Mouse (Mus musculus): ENCODE data around the gene St6galnac5.

Gene St6galnac5

GRCm38 (mm10) chr3:152925364-152925763 lies 56.7 kb downstream of the St6galnac5 start:
- in situ Hi-C loops (cut with MboI; ENCODE audit: low pct_unique_long_range_greater_than_20kb in 1 of 2, low sequenced_read_pairs in 2 of 2, unreplicated experiment in 1 of 2): no loop called here

DNA sequence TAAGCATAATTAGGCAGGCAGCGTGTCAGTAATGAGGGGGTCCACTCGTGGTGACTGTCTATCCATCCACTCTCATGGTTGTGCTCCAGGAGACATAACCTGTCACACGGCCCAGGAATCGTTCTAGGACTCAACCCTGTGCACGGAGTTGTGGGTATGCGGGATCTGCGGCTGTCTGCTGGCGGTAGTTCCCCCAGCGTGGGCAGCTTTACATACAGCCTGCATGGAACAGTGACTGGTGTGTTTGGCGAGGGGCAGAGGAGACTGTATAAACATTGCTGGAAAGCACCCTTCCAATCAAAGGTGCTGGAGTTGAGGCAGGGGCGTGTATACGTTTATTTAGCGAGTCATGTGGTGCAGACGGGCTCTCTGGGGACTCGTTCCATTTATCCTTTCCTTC lies 58.5 kb downstream of the St6galnac5 start:
- in situ Hi-C loops (cut with MboI; ENCODE audit: low pct_unique_long_range_greater_than_20kb in 1 of 2, low sequenced_read_pairs in 2 of 2, unreplicated experiment in 1 of 2): no loop called here

DNA sequence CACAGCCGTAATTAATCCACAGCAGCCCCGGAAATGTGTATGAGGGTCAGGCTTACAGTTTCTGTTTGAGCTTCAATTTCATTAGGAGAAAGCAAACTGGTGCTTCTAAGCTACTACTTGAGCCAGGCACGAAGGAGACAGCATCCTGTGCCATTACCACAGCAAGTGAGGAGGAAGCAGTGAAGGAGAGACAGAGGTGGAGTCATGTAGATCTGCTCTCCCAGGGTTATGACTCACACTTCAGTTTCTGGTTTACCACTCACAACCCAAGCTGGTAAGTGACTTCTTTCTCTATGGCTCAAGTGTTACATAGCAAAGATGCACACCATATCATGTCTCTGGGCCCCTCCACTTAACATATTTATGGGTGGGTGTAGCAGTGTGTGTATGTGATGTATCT lies 61.7 kb downstream of the St6galnac5 start:
- in situ Hi-C loops (cut with MboI; ENCODE audit: low pct_unique_long_range_greater_than_20kb in 1 of 2, low sequenced_read_pairs in 2 of 2, unreplicated experiment in 1 of 2): no loop called here

- in situ Hi-C loops (cut with MboI; ENCODE audit: low pct_unique_long_range_greater_than_20kb in 1 of 2, low sequenced_read_pairs in 2 of 2, unreplicated experiment in 1 of 2): no loop called here
These were observed 62.9 kb downstream of the St6galnac5 start for GRCm38 (mm10) chr3:152919101-152919500.

GRCm38 (mm10) chr3:152917579-152917978 lies 64.5 kb downstream of the St6galnac5 start:
- in situ Hi-C loops (cut with MboI; ENCODE audit: low pct_unique_long_range_greater_than_20kb in 1 of 2, low sequenced_read_pairs in 2 of 2, unreplicated experiment in 1 of 2): no loop called here

DNA sequence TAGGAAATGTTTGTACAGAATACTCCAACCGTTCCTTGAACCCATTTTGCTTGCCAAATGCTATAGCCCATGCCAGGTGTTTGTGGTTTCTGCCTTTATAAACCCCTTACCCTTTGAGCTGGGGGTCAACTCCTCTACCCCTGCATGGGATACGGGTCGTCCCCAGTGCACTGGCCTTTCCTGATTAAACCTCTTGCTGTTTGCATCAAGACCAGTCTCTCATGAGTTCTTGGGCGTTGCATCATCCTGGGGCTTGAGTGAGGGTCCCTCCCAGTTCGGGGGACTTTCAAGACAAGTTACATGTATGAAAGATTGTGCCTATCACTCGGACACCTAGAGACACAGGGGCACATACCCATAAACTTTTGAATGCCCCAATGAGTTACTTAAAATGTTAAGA lies 67.7 kb downstream of the St6galnac5 start:
- in situ Hi-C loops (cut with MboI; ENCODE audit: low pct_unique_long_range_greater_than_20kb in 1 of 2, low sequenced_read_pairs in 2 of 2, unreplicated experiment in 1 of 2): no loop called here

DNA sequence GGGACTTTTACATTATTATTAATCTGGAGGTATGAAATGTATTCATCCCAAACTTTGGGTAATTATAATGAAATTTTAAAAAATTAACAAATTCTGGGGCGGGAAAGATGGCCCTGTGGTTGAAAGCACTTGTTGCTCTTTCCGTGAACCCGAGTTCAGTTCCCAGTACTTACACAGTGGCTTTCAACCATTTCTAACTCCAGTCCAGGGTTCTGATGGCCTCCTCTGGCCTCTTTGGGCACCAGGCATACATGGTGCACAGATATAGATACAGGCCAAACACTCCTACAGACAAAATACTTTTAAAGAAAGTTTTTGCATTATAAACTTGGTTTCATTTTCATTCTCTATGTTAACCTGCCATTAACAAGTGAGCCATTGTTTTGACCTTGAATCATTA lies 68.4 kb downstream of the St6galnac5 start:
- in situ Hi-C loops (cut with MboI; ENCODE audit: low pct_unique_long_range_greater_than_20kb in 1 of 2, low sequenced_read_pairs in 2 of 2, unreplicated experiment in 1 of 2): no loop called here

DNA sequence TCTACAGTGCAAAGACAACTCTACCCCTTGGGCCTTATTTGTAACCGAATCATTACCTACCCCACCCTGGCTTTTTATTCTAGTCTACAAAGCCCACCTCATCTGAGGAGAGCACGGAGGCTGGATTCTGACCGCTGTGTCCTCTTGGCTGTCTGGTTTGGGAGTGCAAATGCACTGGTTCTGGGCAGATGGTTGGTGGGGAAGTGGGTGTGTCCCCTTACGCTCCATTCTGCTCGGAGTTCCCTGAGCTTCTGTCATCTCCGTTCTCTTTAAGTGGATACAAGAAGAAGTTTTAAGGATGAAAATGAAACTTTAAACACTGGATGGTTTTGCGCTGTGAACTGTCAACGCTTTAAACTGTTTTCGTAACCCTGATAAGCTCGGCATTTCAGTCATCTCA lies 68.9 kb downstream of the St6galnac5 start:
- in situ Hi-C loops (cut with MboI; ENCODE audit: low pct_unique_long_range_greater_than_20kb in 1 of 2, low sequenced_read_pairs in 2 of 2, unreplicated experiment in 1 of 2): no loop called here

GRCm38 (mm10) chr3:152912216-152913101 lies 69.6 kb downstream of the St6galnac5 start:
- in situ Hi-C loops (cut with MboI; ENCODE audit: low pct_unique_long_range_greater_than_20kb in 1 of 2, low sequenced_read_pairs in 2 of 2, unreplicated experiment in 1 of 2): no loop called here

DNA sequence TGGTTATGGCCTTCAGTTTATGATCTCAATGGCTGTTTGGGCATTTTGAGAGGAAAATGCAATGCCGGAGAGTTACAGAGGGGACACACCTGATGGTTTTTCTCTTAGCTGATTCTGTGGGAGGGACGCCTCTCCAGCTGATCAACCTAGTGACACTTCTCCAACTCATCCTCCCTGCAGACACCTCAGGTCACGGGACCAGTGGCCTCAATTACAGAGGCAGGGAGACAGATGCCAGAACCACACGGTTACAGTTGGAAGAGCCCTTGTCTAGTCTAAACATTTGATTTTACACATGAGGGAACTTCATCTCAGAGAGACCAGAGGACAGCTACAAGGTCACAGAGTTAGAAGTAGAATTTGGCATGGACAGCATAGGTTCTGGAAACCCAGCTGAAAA lies 70.5 kb downstream of the St6galnac5 start:
- in situ Hi-C loops (cut with MboI; ENCODE audit: low pct_unique_long_range_greater_than_20kb in 1 of 2, low sequenced_read_pairs in 2 of 2, unreplicated experiment in 1 of 2): no loop called here

DNA sequence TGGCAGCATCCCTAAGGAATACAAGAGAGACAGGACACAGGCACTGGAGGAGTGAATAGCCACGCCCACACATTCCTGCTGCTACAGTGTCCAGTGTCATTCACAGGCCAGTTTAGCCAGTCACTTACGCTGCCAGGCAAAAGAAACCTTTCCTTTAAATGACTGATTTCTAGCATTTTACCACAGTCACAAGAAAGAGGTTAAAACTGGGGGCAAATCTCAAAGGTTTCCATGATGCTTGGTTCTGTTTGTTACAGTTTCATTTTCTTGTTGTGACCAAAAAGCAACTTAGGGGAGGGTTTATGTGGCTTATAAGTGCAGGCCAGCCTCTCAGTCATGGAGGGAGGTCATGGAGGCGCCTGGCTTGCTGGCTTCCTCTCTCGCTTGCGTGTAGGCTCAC lies 74.4 kb downstream of the St6galnac5 start:
- in situ Hi-C loops (cut with MboI; ENCODE audit: low pct_unique_long_range_greater_than_20kb in 1 of 2, low sequenced_read_pairs in 2 of 2, unreplicated experiment in 1 of 2): loop anchor here in 1 of 2 experiments (5.0 kb wide), 1 partner anchor 50 kb away; no protein-coding TSS in a partner anchor

GRCm38 (mm10) chr3:152907087-152907486 lies 75.0 kb downstream of the St6galnac5 start:
- in situ Hi-C loops (cut with MboI; ENCODE audit: low pct_unique_long_range_greater_than_20kb in 1 of 2, low sequenced_read_pairs in 2 of 2, unreplicated experiment in 1 of 2): loop anchor here in 1 of 2 experiments (5.0 kb wide), 1 partner anchor 50 kb away; no protein-coding TSS in a partner anchor

DNA sequence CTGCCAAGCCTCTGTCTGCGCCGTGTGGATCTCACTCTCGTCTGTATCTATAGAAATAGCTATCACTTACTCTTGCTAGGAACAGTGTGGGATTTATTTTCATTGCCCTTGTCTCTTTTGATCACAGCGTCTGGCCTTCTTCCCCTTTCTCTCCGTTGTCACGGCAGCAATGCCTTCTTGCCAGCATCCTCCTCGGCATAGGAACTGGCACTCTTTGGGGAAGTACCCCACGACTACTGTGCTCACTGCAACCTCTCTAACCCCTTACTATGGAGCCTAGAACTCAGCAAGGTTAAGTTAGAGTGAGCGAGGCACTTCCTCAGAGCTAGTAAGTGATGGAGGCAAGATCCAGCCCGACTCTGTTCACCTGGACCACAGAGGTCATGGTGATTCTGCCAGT lies 76.2 kb downstream of the St6galnac5 start:
- in situ Hi-C loops (cut with MboI; ENCODE audit: low pct_unique_long_range_greater_than_20kb in 1 of 2, low sequenced_read_pairs in 2 of 2, unreplicated experiment in 1 of 2): loop anchor here in 1 of 2 experiments (5.0 kb wide), 1 partner anchor 48 kb away; no protein-coding TSS in a partner anchor

DNA sequence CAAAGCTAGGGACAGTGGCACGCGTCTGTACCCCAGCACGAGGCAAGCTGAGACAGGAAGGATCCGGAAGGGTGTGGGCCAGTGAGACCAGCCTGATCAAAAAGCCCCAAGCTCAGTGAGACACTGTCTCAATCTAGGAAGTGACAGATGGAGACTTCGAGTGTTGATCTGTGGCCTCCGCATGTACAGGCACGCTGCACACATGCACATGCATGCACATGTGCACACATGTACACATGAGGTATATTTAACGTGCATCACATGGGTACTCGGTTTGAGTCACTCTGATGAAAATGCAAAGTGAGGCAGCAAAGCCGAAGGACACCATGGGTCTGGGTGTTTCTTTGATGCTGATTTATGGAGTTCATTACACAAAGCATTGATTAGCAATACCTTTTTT lies 77.0 kb downstream of the St6galnac5 start:
- in situ Hi-C loops (cut with MboI; ENCODE audit: low pct_unique_long_range_greater_than_20kb in 1 of 2, low sequenced_read_pairs in 2 of 2, unreplicated experiment in 1 of 2): loop anchor here in 1 of 2 experiments (5.0 kb wide), 1 partner anchor 48 kb away; no protein-coding TSS in a partner anchor

DNA sequence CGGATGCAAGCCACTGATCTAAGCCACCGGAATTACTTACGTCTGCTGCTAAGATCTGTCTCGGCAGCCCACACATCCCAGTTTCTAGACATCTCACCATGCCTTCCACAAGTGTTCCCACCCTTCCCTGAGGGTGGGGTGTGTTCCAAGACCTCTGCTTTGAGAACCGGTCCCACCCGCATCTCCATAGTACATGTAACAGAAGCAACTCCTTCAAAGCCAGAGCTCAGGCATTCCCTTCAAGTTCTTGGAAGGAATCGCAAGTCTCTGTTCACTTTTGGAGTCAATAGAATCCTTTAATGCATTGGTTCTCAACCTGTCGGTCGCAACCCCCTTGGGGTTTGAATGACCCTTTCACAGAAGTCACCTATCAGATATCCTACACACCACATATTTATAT lies 83.1 kb downstream of the St6galnac5 start:
- in situ Hi-C loops (cut with MboI; ENCODE audit: low pct_unique_long_range_greater_than_20kb in 1 of 2, low sequenced_read_pairs in 2 of 2, unreplicated experiment in 1 of 2): no loop called here

DNA sequence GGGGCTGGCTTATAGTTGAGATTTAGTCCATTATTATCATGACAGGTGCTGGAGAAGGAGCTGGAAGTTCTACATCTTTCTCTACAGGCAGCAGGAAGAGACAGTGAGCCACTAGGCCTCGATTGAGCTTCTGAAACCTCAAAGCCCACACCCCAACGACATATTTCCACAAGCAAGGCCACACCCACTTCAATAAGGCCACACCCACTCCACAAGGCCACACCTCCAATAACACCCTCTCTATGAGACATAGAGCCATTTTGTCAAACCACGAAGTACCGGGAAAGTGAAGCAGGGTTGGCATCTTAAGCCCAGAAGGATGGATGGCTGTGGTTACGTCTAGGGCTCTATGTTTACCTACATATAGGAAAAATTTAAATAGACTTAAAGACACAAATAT lies 84.8 kb downstream of the St6galnac5 start:
- in situ Hi-C loops (cut with MboI; ENCODE audit: low pct_unique_long_range_greater_than_20kb in 1 of 2, low sequenced_read_pairs in 2 of 2, unreplicated experiment in 1 of 2): no loop called here

DNA sequence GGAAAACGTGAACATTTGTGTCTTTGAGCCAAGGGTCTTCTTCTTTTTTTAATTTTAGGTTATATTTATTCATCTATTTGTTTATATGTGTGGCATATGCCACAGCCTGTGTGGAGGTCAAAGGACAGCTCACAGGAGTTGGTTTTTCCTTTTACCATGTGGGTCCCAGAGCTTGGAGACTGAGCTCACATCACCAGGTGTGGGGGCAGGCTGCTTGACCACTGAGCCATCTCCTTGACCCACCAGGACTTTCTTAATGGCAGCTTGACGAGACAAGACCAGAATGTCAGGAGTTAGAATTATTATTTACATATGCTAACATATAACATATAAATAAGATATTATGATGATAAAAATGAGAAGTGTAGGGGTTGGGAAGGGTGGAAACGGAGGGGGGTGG lies 85.9 kb downstream of the St6galnac5 start:
- in situ Hi-C loops (cut with MboI; ENCODE audit: low pct_unique_long_range_greater_than_20kb in 1 of 2, low sequenced_read_pairs in 2 of 2, unreplicated experiment in 1 of 2): no loop called here

GRCm38 (mm10) chr3:152894935-152895334 lies 87.1 kb downstream of the St6galnac5 start:
- in situ Hi-C loops (cut with MboI; ENCODE audit: low pct_unique_long_range_greater_than_20kb in 1 of 2, low sequenced_read_pairs in 2 of 2, unreplicated experiment in 1 of 2): no loop called here

GRCm38 (mm10) chr3:152888116-152888515 lies 93.9 kb downstream of the St6galnac5 start:
- in situ Hi-C loops (cut with MboI; ENCODE audit: low pct_unique_long_range_greater_than_20kb in 1 of 2, low sequenced_read_pairs in 2 of 2, unreplicated experiment in 1 of 2): no loop called here

DNA sequence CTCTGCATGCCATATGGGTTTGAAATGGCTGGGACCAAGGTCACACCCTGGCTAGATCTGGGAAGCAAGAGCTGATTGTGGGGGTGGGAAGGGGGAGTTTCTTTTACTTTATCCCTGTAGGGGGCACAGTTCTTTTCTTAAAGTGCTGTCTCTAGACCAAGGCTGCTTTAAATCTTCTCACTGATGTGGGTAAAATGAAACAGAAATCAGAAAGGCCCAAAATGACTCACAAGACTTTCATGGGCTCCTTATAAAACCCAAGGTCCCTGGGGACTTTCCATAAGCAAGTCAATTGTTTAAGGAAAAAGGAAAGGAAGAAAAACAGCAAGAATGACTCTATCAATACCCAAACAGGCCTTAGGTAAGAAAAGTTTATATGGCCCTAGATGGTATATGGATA lies 95.3 kb downstream of the St6galnac5 start:
- in situ Hi-C loops (cut with MboI; ENCODE audit: low pct_unique_long_range_greater_than_20kb in 1 of 2, low sequenced_read_pairs in 2 of 2, unreplicated experiment in 1 of 2): no loop called here
